Mouse (Mus musculus): ENCODE results near the gene Gpc3.

- TF ChIP-seq CTCF (IDR thresholded peaks at IDR 0.05; ENCODE audit: control insufficient read depth, insufficient read depth, insufficient replicate concordance, low read depth, low read length) (no peak), POLR2A (IDR thresholded peaks at IDR 0.05; ENCODE audit: control insufficient read depth, low read depth, low read length) (no peak)
Measured at GRCm38 (mm10) chrX:52273016-52273415, 340.7 kb downstream of the Gpc3 start.

All from testis, adult 2 months (tissue).